Mouse (Mus musculus) thymus, adult 18-20 months (tissue): ENCODE results near the gene Fau.

Experiments
- DNase-seq, 2 experiments: peaks; one replicate each; pipeline ENCODE4 v3.0.0; 2022; ENCODE audit warnings: mixed read lengths in 2 of 2

Gene Fau

DNA sequence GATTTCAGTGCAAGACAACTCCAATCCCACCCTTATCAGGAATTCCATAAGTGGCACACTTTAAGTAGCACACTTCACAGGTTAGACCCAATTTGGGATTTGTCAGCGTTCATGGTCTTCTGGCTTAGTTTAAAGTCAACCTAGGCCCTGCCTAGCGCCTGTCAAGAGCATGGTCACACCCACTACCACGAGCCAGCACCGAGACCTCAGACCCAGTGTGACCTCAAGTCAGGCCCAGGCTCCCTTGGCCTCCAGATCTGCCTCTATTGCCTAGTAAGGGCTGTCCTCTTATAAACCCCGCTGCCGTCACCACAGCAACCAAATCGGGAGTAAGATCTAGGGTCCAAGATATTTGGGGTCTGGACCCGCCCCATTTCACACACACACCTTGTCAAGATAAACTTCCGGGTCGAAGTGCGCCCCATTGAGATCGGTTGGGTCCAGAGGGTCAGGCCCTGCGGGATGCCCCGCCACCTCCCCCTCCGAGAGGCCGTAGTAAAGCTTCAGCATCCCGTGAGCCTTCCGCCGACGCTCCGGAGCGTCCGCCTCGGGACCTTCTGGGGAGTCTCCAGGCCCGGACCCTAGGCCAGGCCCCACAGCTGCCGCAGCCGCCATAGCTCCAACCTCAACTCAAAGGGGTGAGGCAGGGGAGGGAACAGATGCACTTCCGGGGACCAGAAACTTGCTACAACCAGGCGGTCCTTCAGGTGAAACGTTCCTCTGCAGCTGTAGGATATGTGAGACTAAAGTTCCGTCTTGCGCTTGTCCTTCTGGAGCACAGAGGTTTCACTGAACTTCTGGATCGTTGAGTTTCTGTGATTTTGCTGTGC lies 19.1 kb downstream of the Fau start, which contains the start of gene Vps51:
Gene Vps51 (minus strand): TSS at position 668 of the 830 bp plus-strand sequence.
- DNase-seq, result peak; percentile 62 to 78

DNA sequence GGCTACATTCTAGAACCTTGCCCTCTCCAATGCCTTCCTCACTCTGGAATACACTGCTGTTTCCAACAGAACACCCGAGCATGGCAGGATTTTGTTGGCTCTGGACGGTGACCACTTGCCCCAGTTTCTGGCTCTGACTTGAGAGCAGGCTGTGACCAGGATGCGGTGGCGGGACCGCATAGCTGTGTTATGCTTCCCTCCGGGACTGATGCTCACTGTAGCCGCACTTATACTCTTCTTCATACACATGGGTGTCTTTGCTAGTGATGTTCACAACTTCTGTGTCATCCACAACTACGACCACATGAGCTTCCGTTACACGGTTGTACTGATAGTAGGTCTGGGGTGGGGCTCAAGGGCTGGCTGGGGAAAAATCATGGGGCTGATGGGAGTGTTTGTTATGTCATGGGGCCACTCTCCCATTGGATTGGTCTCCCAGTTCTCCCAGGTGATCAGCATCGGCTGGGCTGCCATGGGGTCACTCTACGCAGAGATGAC lies 22.4 kb downstream of the Fau start, which contains the start of gene Tmem262:
Gene Tmem262 (plus strand): TSS at position 51 of the 498 bp plus-strand sequence.
- DNase-seq, result no peak

DNA sequence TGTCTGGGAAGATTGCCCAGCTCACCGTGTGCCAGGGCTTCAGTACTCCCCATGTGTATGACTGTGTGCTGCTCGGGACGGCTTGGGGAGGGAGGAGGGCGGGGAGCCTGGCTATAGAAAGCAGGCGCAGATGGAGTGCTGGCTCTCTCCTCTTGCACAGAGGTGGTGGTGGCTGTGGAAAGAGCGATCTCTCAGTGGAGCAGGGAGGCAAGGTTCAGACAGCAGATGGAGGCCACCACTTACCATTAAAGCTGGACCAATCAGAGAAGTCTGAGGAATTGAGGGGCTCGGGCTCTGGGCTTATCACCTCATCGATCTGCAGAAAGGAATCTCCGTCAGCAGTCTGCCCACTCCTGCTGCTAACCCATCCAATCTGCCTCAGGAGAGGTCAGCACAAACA lies 24.5 kb downstream of the Fau start, which contains the start of gene Gm28374:
Gene Gm28374 (minus strand): TSS at position 101 of the 400 bp plus-strand sequence.
- no peak for DNase-seq

DNA sequence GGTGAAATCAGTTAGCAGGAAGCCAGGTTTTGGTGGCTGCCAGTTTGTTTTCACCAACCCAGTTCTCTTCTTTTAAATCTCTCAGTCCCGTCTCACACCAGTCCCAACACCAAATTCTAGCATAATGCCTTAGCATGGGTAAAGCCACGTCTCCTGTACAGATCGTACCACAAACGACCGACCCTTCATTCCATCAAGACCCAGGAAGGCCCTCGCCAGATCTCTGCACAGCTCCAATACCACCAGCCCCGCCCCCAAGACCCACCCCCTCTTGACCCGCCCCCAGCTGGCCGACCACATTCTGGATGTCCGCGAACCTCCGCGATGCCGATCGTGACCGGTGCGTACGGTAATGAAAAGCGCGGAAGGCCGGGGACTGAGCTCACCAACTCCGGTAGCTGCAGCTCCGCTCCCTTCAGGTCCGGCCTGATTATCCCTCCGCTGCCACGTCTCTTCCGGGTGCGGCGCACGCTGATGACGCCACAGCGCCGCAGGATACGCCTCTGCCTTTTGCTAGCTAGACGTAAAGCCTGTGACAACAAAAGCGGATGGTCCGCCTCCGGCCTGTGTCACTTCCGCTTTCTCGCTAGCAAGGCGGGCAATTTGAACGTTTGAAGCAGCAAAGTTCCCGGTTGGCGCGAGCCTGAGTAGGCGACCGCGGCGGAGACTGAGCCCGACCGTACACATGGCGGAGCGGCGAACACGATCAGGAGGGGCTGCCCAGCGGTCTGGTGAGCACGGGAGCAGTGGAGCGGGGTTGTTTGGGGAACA lies 27.0 kb downstream of the Fau start, which contains the start of the genes Zfpl1 and Cdca5:
Gene Zfpl1 (minus strand): TSS at position 479 of the 771 bp plus-strand sequence.
Gene Cdca5 (plus strand): TSS at position 506 of the 771 bp plus-strand sequence.
- DNase-seq, result peak; percentile 93 to 95

DNA sequence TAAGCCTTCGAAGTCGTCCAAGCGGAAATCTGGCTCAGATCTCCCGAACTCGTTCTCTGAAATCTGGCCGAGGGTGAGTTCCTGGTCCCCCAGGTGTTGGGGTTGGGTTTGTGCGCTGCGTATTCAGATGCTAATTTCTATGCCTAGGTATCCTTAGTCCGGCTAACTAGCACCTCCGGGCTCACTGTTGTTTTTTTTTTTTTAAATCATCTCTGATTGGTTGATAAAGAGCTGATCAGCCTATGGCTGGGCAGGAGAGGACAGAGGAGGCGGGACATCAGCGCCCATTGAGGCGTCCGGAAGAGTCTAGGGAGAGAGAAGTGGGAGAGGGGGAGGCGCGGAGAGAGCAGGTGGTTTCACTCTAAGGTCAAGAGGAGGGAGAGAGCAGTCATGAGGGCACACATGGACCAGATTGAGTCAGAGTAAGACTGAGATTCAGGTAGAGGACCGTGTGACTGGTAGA lies 27.8 kb downstream of the Fau start:
- peak in 1 of 2 experiments; percentile 60 for DNase-seq

DNA sequence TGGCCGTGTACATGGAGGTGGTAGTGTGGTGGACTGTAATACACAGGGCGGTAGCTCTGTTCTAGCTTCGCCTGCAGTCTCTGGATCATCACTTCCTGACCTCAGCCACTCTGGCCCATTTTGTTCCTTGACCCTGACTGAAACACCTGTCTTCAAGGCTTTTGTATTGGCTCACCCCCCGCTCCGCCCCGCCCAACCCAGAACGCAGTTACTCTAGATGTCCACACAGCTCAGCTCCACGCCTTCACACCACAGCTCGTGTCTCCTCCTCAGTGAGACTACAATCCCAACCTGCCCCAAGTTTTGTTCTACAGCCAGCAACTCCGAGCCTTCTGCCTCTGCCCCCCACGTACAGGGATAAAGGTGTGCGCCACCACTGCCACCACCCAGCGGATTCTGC lies 31.2 kb downstream of the Fau start:
- DNase-seq, result no peak

DNA sequence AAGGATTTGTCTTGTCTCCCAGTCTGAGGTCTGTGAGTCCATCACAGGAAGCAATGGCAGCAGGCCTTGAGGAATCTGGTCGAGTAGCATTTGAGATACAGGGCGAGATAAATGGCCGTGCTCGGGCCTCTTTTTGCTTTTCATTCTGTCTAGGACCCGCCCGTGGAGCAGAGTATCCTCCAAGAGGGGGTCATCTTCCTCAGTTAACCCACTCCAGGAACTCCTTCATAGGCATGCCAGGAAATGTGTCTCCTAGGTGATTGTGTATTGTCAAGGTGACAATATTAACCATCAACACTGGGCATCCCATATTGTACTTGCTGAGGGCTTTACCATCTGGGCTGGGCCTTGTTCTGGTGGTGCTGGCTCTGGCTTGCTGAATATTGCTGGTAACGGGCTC lies 36.5 kb downstream of the Fau start, which contains the start of gene AC131692.1:
Gene AC131692.1 (plus strand): TSS at position 301 of the 400 bp plus-strand sequence.
- DNase-seq, result no peak

DNA sequence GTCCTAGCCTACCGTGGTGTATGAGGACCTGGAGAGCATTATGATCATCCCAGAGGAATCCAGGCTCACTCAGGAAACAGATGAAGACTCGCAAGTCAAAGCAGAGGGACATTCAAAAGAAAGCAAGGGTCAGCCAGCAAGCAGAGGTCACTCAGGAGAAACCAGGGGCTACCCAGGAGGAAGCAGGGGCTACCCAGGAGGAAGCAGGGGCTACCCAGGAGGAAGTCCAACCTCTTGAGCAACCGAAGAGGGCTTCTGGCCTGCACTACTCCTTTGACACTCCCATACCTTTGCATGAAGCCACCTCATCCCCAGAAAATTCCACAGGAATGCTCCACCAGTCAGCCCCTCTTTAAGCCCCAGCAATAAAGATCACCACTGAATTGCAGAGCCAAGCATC lies 40.2 kb downstream of the Fau start:
- DNase-seq, result no peak

DNA sequence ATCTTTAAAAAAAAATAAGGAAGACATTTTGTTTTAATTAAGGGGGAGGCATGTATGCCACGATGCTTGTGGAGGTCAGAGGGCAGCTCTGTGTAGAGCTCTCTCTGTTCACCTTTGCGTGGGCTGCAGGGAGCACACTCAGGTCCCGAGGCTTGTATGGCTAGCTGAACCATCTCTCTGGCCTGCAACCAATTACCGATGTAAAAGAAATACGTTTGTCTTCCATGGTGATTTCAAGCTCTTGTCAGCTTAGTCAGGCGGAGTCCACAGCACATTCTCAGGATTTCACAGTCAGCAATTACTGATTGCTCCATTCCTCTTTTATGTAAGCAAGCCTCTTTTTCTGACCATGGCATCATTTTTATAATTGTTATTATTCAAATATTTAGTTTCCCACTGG lies 43.5 kb downstream of the Fau start:
- no peak for DNase-seq

DNA sequence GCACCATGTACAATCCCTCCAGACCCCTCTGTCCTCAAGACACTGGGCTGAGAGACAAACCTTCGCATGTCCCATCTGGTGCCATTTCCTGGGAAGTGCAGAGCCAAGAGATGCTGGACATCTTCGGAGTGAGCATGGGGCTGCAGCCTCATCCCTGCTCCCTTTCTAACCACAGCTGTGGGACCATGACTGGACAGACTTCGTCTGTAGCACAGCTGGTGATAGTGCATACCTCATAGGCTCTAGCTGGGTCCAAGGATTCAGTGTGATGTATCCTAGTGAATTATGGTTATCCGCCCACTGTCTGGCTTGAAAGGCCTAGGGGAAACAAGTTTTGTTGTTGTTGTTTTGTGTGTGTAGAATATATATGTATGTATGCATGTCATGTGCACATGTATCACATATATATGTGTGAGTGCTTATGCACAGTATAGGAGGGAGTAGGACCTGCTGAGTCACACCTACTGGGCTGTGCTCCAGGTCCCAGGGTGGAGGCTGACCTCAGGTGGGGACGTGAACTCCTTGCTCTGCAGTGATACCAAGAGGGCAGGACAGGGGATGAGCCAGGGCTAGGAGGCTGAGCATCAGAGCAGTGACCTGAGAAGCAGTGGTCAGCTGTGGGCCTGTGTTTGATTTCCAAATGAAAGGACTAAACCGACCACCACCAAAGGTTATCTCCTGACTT lies 44.7 kb downstream of the Fau start:
- no peak for DNase-seq

DNA sequence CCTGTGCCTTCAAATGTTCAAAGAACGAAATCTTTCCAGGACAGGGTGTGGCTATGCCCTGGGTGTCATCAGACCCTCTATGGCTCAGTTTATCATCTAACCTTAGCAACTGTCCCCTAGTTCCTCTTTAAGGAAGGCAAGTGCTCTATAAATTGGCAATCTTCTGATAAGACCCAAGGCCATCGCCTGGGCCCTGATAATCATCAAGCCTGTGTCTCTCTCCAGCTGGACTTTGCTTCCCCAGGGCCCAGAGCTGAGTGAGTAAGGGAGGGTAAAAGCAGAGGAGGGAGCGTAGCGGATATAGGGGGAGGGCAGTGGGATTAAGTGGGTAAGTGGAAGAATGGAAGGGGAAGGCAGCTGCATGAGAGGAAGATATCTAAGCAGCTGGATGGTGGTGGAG lies 46.8 kb downstream of the Fau start:
- no peak for DNase-seq

DNA sequence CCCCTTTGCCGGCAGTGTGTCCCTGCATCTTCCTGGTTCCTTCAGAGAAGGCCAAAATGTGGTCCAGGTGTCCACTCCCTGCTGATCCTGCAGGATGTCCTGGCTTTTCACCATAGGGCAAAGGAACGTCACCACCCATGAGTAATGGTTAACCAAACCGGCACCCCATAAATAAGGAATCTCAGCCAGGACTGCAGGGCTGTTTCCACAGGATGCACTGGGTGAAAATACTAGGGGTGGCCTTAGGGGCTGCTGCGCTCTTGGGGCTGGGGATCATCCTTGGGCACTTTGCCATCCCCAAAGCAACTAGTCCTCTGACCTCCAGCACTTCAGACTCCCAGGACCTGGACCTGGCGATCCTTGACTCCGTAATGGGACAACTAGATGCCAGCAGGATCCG lies 47.9 kb downstream of the Fau start, which contains the start of gene Naaladl1:
Gene Naaladl1 (plus strand): TSS at position 197 of the 400 bp plus-strand sequence.
- no peak for DNase-seq
